Mouse (Mus musculus) hindbrain, embryonic 14.5 days (tissue): ENCODE results near the gene Bbs1. TPM values are rescaled to one million over a fixed set of nuclear protein-coding genes. Genes with fewer than 3 reads are reported as not detected.

ENCODE experiments used
- ATAC-seq: fragments of 200-750 bp; cut with Nextera tagmentation; 2 replicates; pipeline ENCODE4 v1.8.0; 2017; ENCODE audit warnings: moderate number of reproducible peaks, mild to moderate bottlenecking, moderate TSS enrichment, moderate library complexity; ENCODE audit not compliant: low FRiP score
- DNase-seq: peaks from one replicate; pipeline ENCODE4 v3.0.0-alpha.2; 2015; ENCODE audit warnings: low spot score
- H3K27ac ChIP-seq: fragments of 300-500 bp; sonication (generic); 2 replicates; pipeline ENCODE4 v1.5.1; 2014; ENCODE audit warnings: mild to moderate bottlenecking, moderate library complexity
- H3K27me3 ChIP-seq: fragments of 300-500 bp; sonication (generic); 2 replicates; pipeline ENCODE4 v1.6.1; 2014; ENCODE audit warnings: mild to moderate bottlenecking, low read length, mixed read lengths; ENCODE audit not compliant: control insufficient read depth, insufficient read depth
- H3K36me3 ChIP-seq: fragments of 300-500 bp; sonication (generic); replicated peaks from 2 replicates; pipeline ENCODE4 v1.6.1; 2014; ENCODE audit not compliant: control insufficient read depth, insufficient read depth
- H3K4me1 ChIP-seq: fragments of 300-500 bp; sonication (generic); replicated peaks from 2 replicates; pipeline ENCODE4 v1.6.1; 2014; ENCODE audit warnings: antibody characterized with exemption, low read length, mixed read lengths; ENCODE audit not compliant: control insufficient read depth, insufficient read depth
- H3K4me2 ChIP-seq: fragments of 300-500 bp; sonication (generic); replicated peaks from 2 replicates; pipeline ENCODE4 v1.6.1; 2014; ENCODE audit warnings: mild to moderate bottlenecking, moderate library complexity
- H3K4me3 ChIP-seq: fragments of 300-500 bp; sonication (generic); replicated peaks from 2 replicates; pipeline ENCODE4 v1.5.1; 2014; ENCODE audit warnings: mild to moderate bottlenecking, low read length
- H3K9ac ChIP-seq: fragments of 300-500 bp; sonication (generic); 2 replicates; pipeline ENCODE4 v1.6.1; 2014
- H3K9me3 ChIP-seq: fragments of 300-500 bp; sonication (generic); 2 replicates; pipeline ENCODE4 v1.6.1; 2016; ENCODE audit warnings: low read length; ENCODE audit not compliant: control insufficient read depth
- WGBS: fragments of 180-500 bp; shearing (Covaris S2); extraction: QIAGEN DNeasy Blood & Tissue Kit; methylation state at CpG from one replicate; pipeline ENCODE4 v1.1.7; 2014; 5-methylcytosine and 5-hydroxymethylcytosine counted together
- polyA plus RNA-seq: library from polyadenylated mRNA; unstranded; fragments of >200 nt; fragmentation: Nextera tagmentation; extraction: Ambion mirVana; gene quantifications from 2 replicates; pipeline ENCODE4 v1.2.1, GENCODE M21; 2014

Gene Bbs1
- polyA plus RNA-seq, 1 experiment from 2014 or later = 12.9 TPM

GRCm38 (mm10) chr19:4896780-4897520, 9.5 kb downstream of the Bbs1 start:
- Histone ChIP-seq H3K9ac (no peak overlapping the region), H3K4me3 (no peak overlapping the region), H3K4me2 (no peak overlapping the region), H3K36me3 (peaks cover 64% of the 10 kb centered on the region), H3K9me3 (no peaks in the 10 kb centered on the region), H3K27me3 (no peaks in the 10 kb centered on the region), H3K27ac (no peak overlapping the region), H3K4me1 (no peaks in the 10 kb centered on the region)
- 48% methylated on average over 21 of the region's 21 CpGs for WGBS
- ATAC-seq = no peak
- DNase-seq = no peak

DNA sequence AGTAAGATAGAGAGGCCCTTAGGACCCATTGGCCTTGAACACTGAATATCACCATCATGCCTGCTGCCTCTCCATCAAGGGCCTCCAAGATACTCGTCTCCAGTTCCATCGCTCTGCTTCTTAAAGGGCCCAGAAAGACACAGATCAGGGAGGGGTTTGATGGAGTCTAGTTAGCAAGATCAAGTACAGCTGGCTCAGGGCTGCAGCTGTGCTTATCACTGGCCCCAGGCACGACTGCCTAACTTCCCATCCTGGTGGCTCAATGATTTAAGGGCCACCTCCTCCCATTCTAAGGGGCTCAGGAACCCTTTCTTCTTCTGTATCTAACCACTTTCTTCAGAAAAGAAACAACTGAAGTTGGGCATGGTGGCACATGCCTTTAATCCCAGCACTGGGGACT, 14.6 kb downstream of the Bbs1 start:
- Histone ChIP-seq H3K4me3 (no peak overlapping the region), H3K4me1 (no peaks in the 10 kb centered on the region), H3K36me3 (peaks cover 49% of the 10 kb centered on the region), H3K9ac (no peak overlapping the region), H3K27ac (no peak overlapping the region), H3K4me2 (no peak overlapping the region), H3K27me3 (no peaks in the 10 kb centered on the region), H3K9me3 (no peaks in the 10 kb centered on the region)
- DNase-seq = no peak
- WGBS = 82% methylated on average over 3 of the region's 3 CpGs
- no peak for ATAC-seq

DNA sequence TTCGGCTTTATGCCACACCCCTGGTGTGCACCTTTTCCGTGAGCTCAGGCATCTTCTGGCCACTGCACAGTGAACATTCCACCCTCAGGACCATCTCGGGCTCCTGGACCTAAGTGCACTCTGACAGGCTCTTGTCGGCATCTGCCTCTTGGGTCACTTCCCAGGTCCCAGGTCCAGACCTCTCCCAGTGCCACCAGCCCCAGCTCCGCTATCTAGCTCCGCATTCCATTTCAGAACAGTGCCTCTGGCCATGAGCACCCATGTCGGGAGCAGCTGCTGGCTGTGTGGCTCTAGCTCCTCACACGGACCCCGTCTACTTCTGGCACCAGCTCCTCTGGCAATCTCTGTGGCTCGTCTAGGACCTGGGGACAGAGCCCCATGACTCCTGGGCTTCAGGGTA, 16.6 kb downstream of the Bbs1 start:
- no peak for DNase-seq
- ATAC-seq = no peak
- 88% methylated on average over 10 of the region's 10 CpGs for WGBS
- Histone ChIP-seq H3K27me3 (no peaks in the 10 kb centered on the region), H3K36me3 (peaks cover 41% of the 10 kb centered on the region), H3K9ac (no peak overlapping the region), H3K9me3 (no peaks in the 10 kb centered on the region), H3K4me1 (no peaks in the 10 kb centered on the region), H3K4me3 (no peak overlapping the region), H3K4me2 (no peak overlapping the region), H3K27ac (no peak overlapping the region)

GRCm38 (mm10) chr19:4883961-4884360, 22.5 kb downstream of the Bbs1 start:
- H3K9ac ChIP-seq = no peak overlapping the region
- WGBS = 88% methylated on average over 4 of the region's 4 CpGs
- H3K9me3 ChIP-seq = no peaks in the 10 kb centered on the region
- H3K4me2 ChIP-seq = no peak overlapping the region
- no peaks in the 10 kb centered on the region for H3K27me3 ChIP-seq
- DNase-seq = no peak
- no peak overlapping the region for H3K4me3 ChIP-seq
- peaks cover 5% of the 10 kb centered on the region for H3K4me1 ChIP-seq
- peaks cover 18% of the 10 kb centered on the region; the same call in 1 of the 2 replicates for H3K36me3 ChIP-seq
- H3K27ac ChIP-seq = no peak overlapping the region
- ATAC-seq = no peak

- peaks cover 14% of the 10 kb centered on the region for H3K4me1 ChIP-seq
- DNase-seq (no peak), ATAC-seq (no peak)
- H3K36me3 ChIP-seq = peaks cover 18% of the 10 kb centered on the region; the same call in 1 of the 2 replicates
- H3K27ac ChIP-seq = no peak overlapping the region
- no peaks in the 10 kb centered on the region for H3K27me3 ChIP-seq
- H3K4me3 ChIP-seq = peak overlapping the region; percentile 93
- WGBS = 69% methylated on average over 10 of the region's 10 CpGs
- H3K4me2 ChIP-seq = peak overlapping the region; percentile 93
- no peaks in the 10 kb centered on the region for H3K9me3 ChIP-seq
- H3K9ac ChIP-seq = peak overlapping the region; percentile 91
Observed at GRCm38 (mm10) chr19:4879324-4879703, 27.1 kb downstream of the Bbs1 start.

DNA sequence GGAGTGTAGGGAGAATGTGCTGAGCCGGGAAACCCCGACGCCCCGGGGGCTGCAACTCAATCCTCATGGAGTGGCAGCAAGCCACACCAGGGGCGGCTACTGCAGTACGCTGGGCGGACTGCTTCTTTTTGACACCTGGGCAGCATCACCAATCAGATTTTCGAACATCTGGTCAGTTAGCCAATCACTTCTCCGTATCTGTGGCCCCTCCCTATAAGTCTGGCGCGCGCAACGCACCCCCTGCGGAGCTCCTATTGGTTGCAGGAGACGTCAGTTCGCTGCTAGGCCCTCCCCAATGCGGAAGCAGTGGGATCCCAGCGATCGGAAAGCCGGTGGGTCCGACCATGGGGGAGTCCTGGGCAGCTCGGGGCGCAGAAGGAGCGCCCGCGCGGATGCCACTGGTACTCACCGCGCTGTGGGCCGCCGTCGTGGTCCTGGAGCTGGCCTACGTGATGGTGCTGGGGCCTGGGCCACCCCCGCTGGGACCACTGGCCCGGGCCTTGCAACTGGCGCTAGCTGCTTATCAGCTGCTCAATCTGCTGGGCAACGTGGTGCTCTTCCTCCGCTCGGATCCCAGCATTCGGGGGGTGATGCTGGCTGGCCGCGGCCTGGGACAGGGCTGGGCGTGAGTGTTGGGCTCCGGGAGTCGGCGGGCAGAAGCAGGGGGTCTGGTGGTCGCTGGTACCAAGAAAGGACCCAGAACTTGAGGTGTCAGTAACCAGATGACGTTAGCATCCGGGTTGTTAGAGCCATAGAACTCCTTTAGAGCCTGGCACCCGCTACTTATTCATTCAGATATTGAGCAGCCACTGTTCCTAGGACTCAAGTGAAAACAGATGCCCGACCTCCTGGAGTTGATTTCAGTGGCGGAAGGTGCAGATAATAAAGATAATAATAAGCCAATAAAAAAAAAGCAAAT, 27.8 kb downstream of the Bbs1 start, which contains the start of gene Zdhhc24:
Gene Zdhhc24, plus strand, starts transcription at position 264 of the 919 bp plus-strand sequence.
- Histone ChIP-seq H3K9ac (peak within 1 kb of the TSS; percentile 91), H3K36me3 (peaks cover 13% of the 10 kb centered on the region; the same call in 1 of the 2 replicates), H3K27ac (peak within 1 kb of the TSS; percentile 67), H3K4me3 (peak within 1 kb of the TSS; percentile 93), H3K4me2 (peak within 1 kb of the TSS; percentile 93), H3K27me3 (no peaks in the 10 kb centered on the region), H3K9me3 (no peaks in the 10 kb centered on the region), H3K4me1 (peaks cover 14% of the 10 kb centered on the region)
- DNase-seq (peak; percentile 95), ATAC-seq (peak; percentile 98)
- 2% methylated on average over 52 of the region's 52 CpGs for WGBS

- no peaks in the 10 kb centered on the region for H3K27me3 ChIP-seq
- ATAC-seq = no peak
- peak within 1 kb of the TSS; percentile 67 for H3K27ac ChIP-seq
- peak within 1 kb of the TSS; percentile 93 for H3K4me2 ChIP-seq
- DNase-seq = no peak
- H3K36me3 ChIP-seq = 0 out of 2 replicates have a peak, but pooled peaks cover 5% of the 10 kb centered on the region
- 4% methylated on average over 17 of the region's 17 CpGs for WGBS
- no peaks in the 10 kb centered on the region for H3K9me3 ChIP-seq
- peak within 1 kb of the TSS; percentile 93 for H3K4me3 ChIP-seq
- H3K9ac ChIP-seq = peak within 1 kb of the TSS; percentile 91
- peaks cover 14% of the 10 kb centered on the region for H3K4me1 ChIP-seq
Observed at GRCm38 (mm10) chr19:4877785-4878184, 28.6 kb downstream of the Bbs1 start, which contains the start of gene Actn3. Gene Actn3 (minus strand): TSS chr19:4877909.

DNA sequence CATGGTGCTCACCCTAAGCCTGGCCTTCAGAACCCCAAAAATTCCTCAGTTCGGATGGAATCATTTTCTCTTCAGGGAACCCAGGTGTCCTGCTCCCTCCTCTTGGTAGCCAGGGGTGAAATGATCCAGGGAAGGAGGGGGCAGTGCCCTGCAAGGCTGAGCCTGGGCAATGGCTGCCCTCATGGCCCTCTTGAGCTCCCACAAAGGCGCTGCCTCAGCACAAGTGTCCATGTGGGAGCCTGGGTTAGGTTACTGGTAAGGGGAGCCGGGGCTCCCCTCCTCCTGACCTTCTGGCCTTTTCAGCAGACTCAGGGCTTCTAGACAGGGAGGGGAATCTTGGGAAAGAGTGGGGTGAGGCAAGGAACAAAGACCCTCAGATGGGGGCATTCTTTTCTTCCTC, 29.7 kb downstream of the Bbs1 start:
- no peak overlapping the region for H3K4me2 ChIP-seq
- no peak for DNase-seq
- H3K4me1 ChIP-seq = peaks cover 14% of the 10 kb centered on the region
- no peaks in the 10 kb centered on the region for H3K9me3 ChIP-seq
- ATAC-seq = no peak
- 55% methylated on average over 3 of the region's 3 CpGs for WGBS
- no peak overlapping the region for H3K4me3 ChIP-seq
- H3K36me3 ChIP-seq = no peaks in the 10 kb centered on the region
- no peak overlapping the region for H3K27ac ChIP-seq
- H3K27me3 ChIP-seq = no peaks in the 10 kb centered on the region
- H3K9ac ChIP-seq = no peak overlapping the region

- Histone ChIP-seq H3K27me3 (no peaks in the 10 kb centered on the region), H3K9me3 (no peaks in the 10 kb centered on the region), H3K9ac (no peak overlapping the region), H3K36me3 (no peaks in the 10 kb centered on the region), H3K4me2 (no peak overlapping the region), H3K4me1 (peaks cover 14% of the 10 kb centered on the region), H3K27ac (no peak overlapping the region), H3K4me3 (no peak overlapping the region)
- WGBS = 70% methylated on average over 3 of the region's 4 CpGs
- no peak for ATAC-seq
- no peak for DNase-seq
Observed at GRCm38 (mm10) chr19:4876241-4876640, 30.2 kb downstream of the Bbs1 start.
